Mouse (Mus musculus): ENCODE data around the gene Kremen2. TPM values are rescaled to one million over a fixed set of nuclear protein-coding genes. Genes with fewer than 3 reads are reported as not detected.

Gene Kremen2
- polyA plus RNA-seq (2015; fragmentation: Nextera tagmentation; extraction: Ambion mirVana) = 0.49 and 0.74 TPM in 2 replicates

GRCm38 (mm10) chr17:23745301-23746251, at the start of gene Kremen2:
Gene Kremen2 (minus strand): TSS chr17:23745833.
- Histone ChIP-seq H3K27ac (no peak within 1 kb of the TSS), H3K9ac (0 out of 2 replicates have a peak within 1 kb of the TSS, but pooled peaks have one; percentile 16), H3K9me3 (no peaks in the 10 kb centered on the region), H3K4me2 (peak within 1 kb of the TSS; percentile 65), H3K36me3 (no peaks in the 10 kb centered on the region), H3K4me1 (peaks cover 33% of the 10 kb centered on the region), H3K4me3 (replicated peaks) (peak within 1 kb of the TSS; percentile 31), H3K27me3 (replicated peaks) (peaks cover 61% of the 10 kb centered on the region)
- under 1% methylated on average over 42 of the region's 45 CpGs for WGBS
- no peak for ATAC-seq (ENCODE audit: insufficient read depth, low FRiP score, low read depth)

- Histone ChIP-seq H3K4me1 (peaks cover 5% of the 10 kb centered on the region; the same call in 1 of the 2 replicates), H3K4me2 (no peak overlapping the region), H3K27me3 (replicated peaks) (no peaks in the 10 kb centered on the region), H3K36me3 (no peaks in the 10 kb centered on the region), H3K27ac (no peak overlapping the region), H3K9ac (no peak overlapping the region), H3K9me3 (no peaks in the 10 kb centered on the region), H3K4me3 (replicated peaks) (no peak overlapping the region)
- WGBS = 89% methylated on average over 8 of the region's 8 CpGs
- no peak for ATAC-seq (ENCODE audit: insufficient read depth, low FRiP score, low read depth)
Observed at GRCm38 (mm10) chr17:23795323-23795722, 49.7 kb upstream of the Kremen2 start.

- whole genome bisulfite sequencing = 48% methylated on average over 2 of the region's 2 CpGs
- Histone ChIP-seq H3K4me1 (peaks cover 10% of the 10 kb centered on the region), H3K36me3 (no peaks in the 10 kb centered on the region), H3K4me3 (replicated peaks) (peak overlapping the region; percentile 46; the same call in 1 of the 2 replicates), H3K27ac (0 out of 2 replicates have a peak overlapping the region, but pooled peaks have one; percentile 62), H3K27me3 (replicated peaks) (no peaks in the 10 kb centered on the region), H3K9ac (no peak overlapping the region), H3K9me3 (no peaks in the 10 kb centered on the region), H3K4me2 (peak overlapping the region; percentile 67)
- ATAC-seq (ENCODE audit: insufficient read depth, low FRiP score, low read depth) = no peak
Observed at GRCm38 (mm10) chr17:23791079-23791357, 45.4 kb upstream of the Kremen2 start.

GRCm38 (mm10) chr17:23790269-23791078, 44.8 kb upstream of the Kremen2 start, which contains the start of gene Srrm2:
Gene Srrm2 (plus strand): TSS chr17:23790532.
- peak within 1 kb of the TSS; percentile 67 for H3K4me2 ChIP-seq
- no peaks in the 10 kb centered on the region for H3K36me3 ChIP-seq
- peak within 1 kb of the TSS; percentile 62 for H3K27ac ChIP-seq
- H3K4me1 ChIP-seq = peaks cover 10% of the 10 kb centered on the region
- peak within 1 kb of the TSS; percentile 46 for H3K4me3 ChIP-seq (replicated peaks)
- no peaks in the 10 kb centered on the region for H3K27me3 ChIP-seq (replicated peaks)
- WGBS = 2% methylated on average over 29 of the region's 29 CpGs
- H3K9me3 ChIP-seq = no peaks in the 10 kb centered on the region
- H3K9ac ChIP-seq = peak within 1 kb of the TSS; percentile 38; the same call in 1 of the 2 replicates
- ATAC-seq (ENCODE audit: insufficient read depth, low FRiP score, low read depth) = peak; percentile 53; the same call in 1 of the 2 replicates

- H3K9me3 ChIP-seq = no peaks in the 10 kb centered on the region
- ATAC-seq (ENCODE audit: insufficient read depth, low FRiP score, low read depth) = no peak
- no peaks in the 10 kb centered on the region for H3K36me3 ChIP-seq
- H3K4me2 ChIP-seq = peak overlapping the region; percentile 67
- peak overlapping the region; percentile 62; the same call in 1 of the 2 replicates for H3K27ac ChIP-seq
- H3K9ac ChIP-seq = no peak overlapping the region
- 18% methylated on average over 8 of the region's 8 CpGs for WGBS
- H3K4me1 ChIP-seq = peaks cover 10% of the 10 kb centered on the region
- H3K4me3 ChIP-seq (replicated peaks) = peak overlapping the region; percentile 46
- H3K27me3 ChIP-seq (replicated peaks) = no peaks in the 10 kb centered on the region
Observed at GRCm38 (mm10) chr17:23789749-23790268, 44.2 kb upstream of the Kremen2 start.

GRCm38 (mm10) chr17:23788973-23789372, 43.3 kb upstream of the Kremen2 start:
- Histone ChIP-seq H3K4me2 (no peak overlapping the region), H3K36me3 (no peaks in the 10 kb centered on the region), H3K27me3 (replicated peaks) (no peaks in the 10 kb centered on the region), H3K9me3 (no peaks in the 10 kb centered on the region), H3K27ac (no peak overlapping the region), H3K4me3 (replicated peaks) (no peak overlapping the region), H3K9ac (no peak overlapping the region), H3K4me1 (peaks cover 10% of the 10 kb centered on the region)
- no peak for ATAC-seq (ENCODE audit: insufficient read depth, low FRiP score, low read depth)
- 90% methylated on average over 4 of the region's 4 CpGs for WGBS

GRCm38 (mm10) chr17:23786510-23786931, 40.9 kb upstream of the Kremen2 start:
- 21% methylated on average over 13 of the region's 13 CpGs for WGBS
- ATAC-seq (ENCODE audit: insufficient read depth, low FRiP score, low read depth) = no peak
- no peak overlapping the region for H3K27ac ChIP-seq

GRCm38 (mm10) chr17:23785561-23786471, 40.2 kb upstream of the Kremen2 start, which contains the start of gene Flywch2:
Gene Flywch2 (minus strand): TSS chr17:23786081.
- H3K4me3 ChIP-seq (replicated peaks) = peak within 1 kb of the TSS; percentile 63
- H3K9ac ChIP-seq = peak within 1 kb of the TSS; percentile 39; the same call in 1 of the 2 replicates
- ATAC-seq (ENCODE audit: insufficient read depth, low FRiP score, low read depth) = peak; percentile 72
- no peaks in the 10 kb centered on the region for H3K27me3 ChIP-seq (replicated peaks)
- H3K4me1 ChIP-seq = peaks cover 7% of the 10 kb centered on the region
- peak within 1 kb of the TSS; percentile 95 for H3K4me2 ChIP-seq
- no peaks in the 10 kb centered on the region for H3K36me3 ChIP-seq
- H3K27ac ChIP-seq = no peak within 1 kb of the TSS
- H3K9me3 ChIP-seq = no peaks in the 10 kb centered on the region
- WGBS = 3% methylated on average over 43 of the region's 43 CpGs

More at GRCm38 (mm10) chr17:23786510-23786931, 40.9 kb upstream of the Kremen2 start:
- no peaks in the 10 kb centered on the region for H3K9me3 ChIP-seq
- H3K27me3 ChIP-seq (replicated peaks) = no peaks in the 10 kb centered on the region
- H3K4me2 ChIP-seq = peak overlapping the region; percentile 95
- H3K4me3 ChIP-seq (replicated peaks) = peak overlapping the region; percentile 63
- H3K9ac ChIP-seq = no peak overlapping the region
- H3K36me3 ChIP-seq = no peaks in the 10 kb centered on the region
- peaks cover 10% of the 10 kb centered on the region for H3K4me1 ChIP-seq

- H3K4me3 ChIP-seq (replicated peaks) = no peak overlapping the region
- ATAC-seq (ENCODE audit: insufficient read depth, low FRiP score, low read depth) = no peak
- H3K36me3 ChIP-seq = no peaks in the 10 kb centered on the region
- no peaks in the 10 kb centered on the region; the same call in 1 of the 2 replicates for H3K4me1 ChIP-seq
- H3K27ac ChIP-seq = no peak overlapping the region
- H3K27me3 ChIP-seq (replicated peaks) = no peaks in the 10 kb centered on the region
- no peaks in the 10 kb centered on the region for H3K9me3 ChIP-seq
- H3K9ac ChIP-seq = no peak overlapping the region
- no peak overlapping the region for H3K4me2 ChIP-seq
Observed at GRCm38 (mm10) chr17:23783352-23783751, 37.7 kb upstream of the Kremen2 start.

GRCm38 (mm10) chr17:23778447-23778846, 32.8 kb upstream of the Kremen2 start:
- Histone ChIP-seq H3K9ac (no peak overlapping the region), H3K36me3 (no peaks in the 10 kb centered on the region), H3K27ac (no peak overlapping the region), H3K4me1 (no peaks in the 10 kb centered on the region), H3K27me3 (replicated peaks) (no peaks in the 10 kb centered on the region), H3K4me3 (replicated peaks) (no peak overlapping the region), H3K9me3 (no peaks in the 10 kb centered on the region), H3K4me2 (no peak overlapping the region)
- ATAC-seq (ENCODE audit: insufficient read depth, low FRiP score, low read depth) = no peak
- WGBS = 36% methylated on average over 2 of the region's 2 CpGs

- H3K4me2 ChIP-seq = no peak overlapping the region
- H3K27me3 ChIP-seq (replicated peaks) = no peaks in the 10 kb centered on the region
- no peak overlapping the region for H3K27ac ChIP-seq
- no peaks in the 10 kb centered on the region for H3K36me3 ChIP-seq
- H3K4me3 ChIP-seq (replicated peaks) = no peak overlapping the region
- H3K9me3 ChIP-seq = no peaks in the 10 kb centered on the region
- H3K9ac ChIP-seq = no peak overlapping the region
- ATAC-seq (ENCODE audit: insufficient read depth, low FRiP score, low read depth) = no peak
- H3K4me1 ChIP-seq = no peaks in the 10 kb centered on the region
- 80% methylated on average over 2 of the region's 2 CpGs for WGBS
Observed at GRCm38 (mm10) chr17:23777141-23777540, 31.5 kb upstream of the Kremen2 start.

Measured in stomach, embryonic 15.5 days (tissue).